Mouse (Mus musculus) heart, postnatal 0 days (tissue): ENCODE measurements at regions not wholly inside any gene's neighbourhood (a gene's known extent, or its start where the extent isn't known, plus 50 kb on each side); places are given as distances from the start of the nearest gene placed in this dataset.

Experiments
- CTCF ChIP-seq: IDR thresholded peaks from 2 replicates; pipeline ENCODE4 v1.5.1; 2016; ENCODE audit warnings: antibody characterized with exemption, control low read depth, low read depth
- EP300 ChIP-seq: IDR thresholded peaks from 2 replicates; pipeline ENCODE4 v1.6.1; 2016; ENCODE audit warnings: antibody characterized with exemption, low read depth

DNA sequence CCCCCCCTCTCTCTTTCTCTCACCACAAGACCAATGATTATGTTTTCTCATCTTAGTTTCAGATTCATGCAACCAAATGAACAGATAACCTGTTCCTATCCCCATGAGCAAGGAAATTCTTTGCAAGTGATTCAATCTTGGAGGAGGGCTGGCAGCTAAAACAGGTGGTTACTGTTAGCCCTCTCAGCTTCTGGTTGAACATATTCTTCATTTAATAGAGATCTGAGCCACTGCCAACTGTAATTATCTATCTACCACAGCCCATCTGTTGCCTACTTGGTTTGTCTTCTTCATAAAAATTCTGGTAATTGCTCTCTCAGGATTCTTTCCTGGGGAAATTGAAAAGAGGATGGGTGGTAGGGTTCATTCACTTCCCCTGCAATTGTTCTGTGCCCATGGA, 204.4 kb upstream of the Zfp352 start:
- TF ChIP-seq CTCF (no peak), EP300 (no peak)
